Mouse (Mus musculus) forebrain, postnatal 0 days (tissue): ENCODE measurements around the gene Mthfd1l. TPM values are rescaled to one million over a fixed set of nuclear protein-coding genes. Genes with fewer than 3 reads are reported as not detected.
A peak's percentile ranks its signal among the peaks of the same experiment; 100 is the strongest.

ENCODE experiments used
- ATAC-seq: fragments of 200-750 bp; cut with Nextera tagmentation; 2 replicates; pipeline ENCODE4 v1.8.0; 2017; ENCODE audit warnings: mild to moderate bottlenecking, moderate library complexity
- DNase-seq: peaks from one replicate; pipeline ENCODE4 v3.0.0-alpha.2; 2015
- H3K27ac ChIP-seq: fragments of 300-500 bp; sonication (generic); 2 replicates; pipeline ENCODE4 v1.5.1; 2014; ENCODE audit warnings: low read depth, mild to moderate bottlenecking, antibody characterized with exemption, low read length, moderate library complexity, mixed read lengths
- H3K27me3 ChIP-seq: fragments of 300-500 bp; sonication (generic); 2 replicates; pipeline ENCODE4 v1.6.1; 2014; ENCODE audit warnings: mild to moderate bottlenecking, low read length, mixed read lengths; ENCODE audit not compliant: insufficient read depth
- H3K36me3 ChIP-seq: fragments of 300-500 bp; sonication (generic); 2 replicates; pipeline ENCODE4 v1.6.1; 2014; ENCODE audit warnings: mild to moderate bottlenecking, moderate library complexity; ENCODE audit not compliant: insufficient read depth
- H3K4me1 ChIP-seq: fragments of 300-500 bp; sonication (generic); 2 replicates; pipeline ENCODE4 v1.6.1; 2014; ENCODE audit warnings: antibody characterized with exemption; ENCODE audit not compliant: insufficient read depth
- H3K4me2 ChIP-seq: fragments of 300-500 bp; sonication (generic); 2 replicates; pipeline ENCODE4 v1.6.1; 2014; ENCODE audit warnings: low read depth, mild to moderate bottlenecking, moderate library complexity
- H3K4me3 ChIP-seq: fragments of 300-500 bp; sonication (generic); 2 replicates; pipeline ENCODE4 v1.5.1; 2014; ENCODE audit warnings: low read depth, low read length, mixed read lengths
- H3K9ac ChIP-seq: fragments of 300-500 bp; sonication (generic); 2 replicates; pipeline ENCODE4 v1.6.1; 2014; ENCODE audit warnings: mild to moderate bottlenecking
- H3K9me3 ChIP-seq: fragments of 300-500 bp; sonication (generic); 2 replicates; pipeline ENCODE4 v1.6.1; 2016; ENCODE audit warnings: low read length
- CTCF ChIP-seq: sonication (generic); IDR thresholded peaks from 2 replicates; pipeline ENCODE4 v1.5.1; 2016; ENCODE audit warnings: antibody characterized with exemption, control low read depth, low read depth
- WGBS: fragments of 180-500 bp; shearing (Covaris S2); extraction: QIAGEN DNeasy Blood & Tissue Kit; methylation state at CpG from one replicate; pipeline ENCODE4 v1.1.7; 2014; 5-methylcytosine and 5-hydroxymethylcytosine counted together
- polyA plus RNA-seq: library from polyadenylated mRNA; unstranded; fragments of >200 nt; fragmentation: Nextera tagmentation; extraction: Ambion mirVana; gene quantifications from 2 replicates; pipeline ENCODE4 v1.2.1, GENCODE M21; 2015
- total RNA-seq: library from RNA; depleted of rRNA; stranded (reverse); fragments of >200 nt; gene quantifications from 2 replicates; pipeline ENCODE4 v1.2.3, GENCODE M21; 2014

Gene Mthfd1l
- total and polyA plus RNA-seq, 2 experiments from 2014 or later: 5.9 to 9.1 TPM

GRCm38 (mm10) chr10:4108462-4108861 is 135.5 kb downstream of the Mthfd1l start:
- no peak for DNase-seq
- WGBS: 42% methylated on average over 9 of the region's 9 CpGs
- H3K9me3 ChIP-seq: no peaks in the 10 kb centered on the region
- no peak overlapping the region for H3K4me2 ChIP-seq
- no peaks in the 10 kb centered on the region for H3K36me3 ChIP-seq
- H3K9ac ChIP-seq: no peak overlapping the region
- no peak overlapping the region for H3K27ac ChIP-seq
- H3K27me3 ChIP-seq: no peaks in the 10 kb centered on the region
- no peak for TF ChIP-seq CTCF
- ATAC-seq: no peak
- H3K4me1 ChIP-seq: peaks cover 8% of the 10 kb centered on the region
- no peak overlapping the region for H3K4me3 ChIP-seq

GRCm38 (mm10) chr10:4111095-4111794 is 138.3 kb downstream of the Mthfd1l start:
- H3K4me1 ChIP-seq: peaks cover 4% of the 10 kb centered on the region; the same call in 1 of the 2 replicates
- H3K4me2 ChIP-seq: no peak overlapping the region
- no peaks in the 10 kb centered on the region for H3K27me3 ChIP-seq
- DNase-seq (no peak), ATAC-seq (no peak)
- no peak for TF ChIP-seq CTCF
- H3K9me3 ChIP-seq: no peaks in the 10 kb centered on the region
- no peak overlapping the region for H3K9ac ChIP-seq
- no peaks in the 10 kb centered on the region for H3K36me3 ChIP-seq
- H3K27ac ChIP-seq: no peak overlapping the region
- 84% methylated on average over 19 of the region's 19 CpGs for WGBS
- no peak overlapping the region for H3K4me3 ChIP-seq

DNA sequence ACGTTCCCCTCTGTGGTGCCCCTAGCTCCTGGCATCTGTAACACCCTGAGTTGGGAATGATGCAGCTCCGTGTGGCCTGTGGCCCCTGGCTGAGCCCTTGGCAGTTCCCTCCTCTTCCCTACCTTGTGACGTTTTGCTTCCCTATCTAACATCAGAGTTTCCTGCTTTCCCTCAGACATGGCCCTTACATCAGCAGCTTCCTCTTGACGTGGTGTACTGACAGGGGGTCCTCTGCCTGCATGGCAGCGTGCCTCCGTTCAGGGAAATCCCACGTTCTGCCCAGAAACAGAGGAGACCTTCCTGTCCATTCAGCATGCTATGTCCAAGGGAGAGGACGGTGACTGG is 138.8 kb downstream of the Mthfd1l start:
- H3K27me3 ChIP-seq: no peaks in the 10 kb centered on the region
- ATAC-seq (no peak), DNase-seq (no peak)
- peaks cover 4% of the 10 kb centered on the region; the same call in 1 of the 2 replicates for H3K4me1 ChIP-seq
- no peak overlapping the region for H3K27ac ChIP-seq
- no peak for TF ChIP-seq CTCF
- WGBS: 74% methylated on average over 8 of the region's 8 CpGs
- no peak overlapping the region for H3K9ac ChIP-seq
- no peaks in the 10 kb centered on the region for H3K36me3 ChIP-seq
- no peaks in the 10 kb centered on the region for H3K9me3 ChIP-seq
- H3K4me3 ChIP-seq: no peak overlapping the region
- H3K4me2 ChIP-seq: no peak overlapping the region

DNA sequence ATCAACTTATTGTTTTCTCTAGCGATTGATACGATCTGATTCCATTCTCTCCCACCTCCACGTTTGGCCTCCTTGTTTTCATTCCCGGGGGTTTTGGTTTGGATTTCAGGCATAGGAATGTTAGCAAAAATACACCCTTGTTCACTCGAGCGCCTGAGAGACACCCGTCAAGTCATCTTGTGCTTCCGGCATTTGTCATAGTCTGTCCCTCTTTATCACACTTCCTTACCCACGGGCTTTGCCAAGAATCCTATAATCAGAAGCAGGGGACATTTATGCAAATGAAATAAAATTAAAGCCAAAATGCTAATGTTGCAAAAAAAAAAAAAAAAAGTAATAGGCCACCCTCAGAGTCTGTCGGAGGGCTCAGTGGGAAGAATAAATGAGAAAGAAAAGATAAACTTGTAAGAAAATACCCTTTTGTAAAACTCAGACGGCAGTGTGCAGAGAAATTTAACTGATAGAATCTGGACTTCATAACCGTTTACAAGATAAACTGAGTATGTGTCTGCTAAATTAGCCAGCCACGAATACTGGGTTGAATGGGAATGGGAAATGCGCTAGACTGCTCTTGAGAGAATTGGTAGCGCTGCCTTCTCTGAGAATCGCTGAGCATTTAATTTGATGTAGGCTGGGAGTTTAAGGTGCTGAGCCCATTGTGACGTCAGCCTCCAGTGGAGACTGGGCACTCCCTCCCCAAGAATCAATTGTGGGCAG is 139.9 kb downstream of the Mthfd1l start:
- no peaks in the 10 kb centered on the region for H3K36me3 ChIP-seq
- H3K9ac ChIP-seq: no peak overlapping the region
- peak overlapping the region; percentile 4; the same call in 1 of the 2 replicates for H3K27ac ChIP-seq
- no peaks in the 10 kb centered on the region for H3K27me3 ChIP-seq
- peaks cover 4% of the 10 kb centered on the region; the same call in 1 of the 2 replicates for H3K4me1 ChIP-seq
- no peaks in the 10 kb centered on the region for H3K9me3 ChIP-seq
- TF ChIP-seq CTCF: no peak
- WGBS: 21% methylated on average over 17 of the region's 17 CpGs
- no peak overlapping the region for H3K4me2 ChIP-seq
- ATAC-seq (peak; percentile 42), DNase-seq (peak; percentile 27)
- H3K4me3 ChIP-seq: no peak overlapping the region

GRCm38 (mm10) chr10:4113328-4113658 is 140.4 kb downstream of the Mthfd1l start:
- 79% methylated on average over 5 of the region's 5 CpGs for WGBS
- ATAC-seq (no peak), DNase-seq (peak; percentile 15)
- no peaks in the 10 kb centered on the region for H3K27me3 ChIP-seq
- no peak for TF ChIP-seq CTCF
- no peaks in the 10 kb centered on the region for H3K9me3 ChIP-seq
- H3K27ac ChIP-seq: peak overlapping the region; percentile 4; the same call in 1 of the 2 replicates
- H3K4me2 ChIP-seq: no peak overlapping the region
- no peak overlapping the region for H3K4me3 ChIP-seq
- H3K4me1 ChIP-seq: peaks cover 4% of the 10 kb centered on the region; the same call in 1 of the 2 replicates
- no peaks in the 10 kb centered on the region for H3K36me3 ChIP-seq
- H3K9ac ChIP-seq: no peak overlapping the region

DNA sequence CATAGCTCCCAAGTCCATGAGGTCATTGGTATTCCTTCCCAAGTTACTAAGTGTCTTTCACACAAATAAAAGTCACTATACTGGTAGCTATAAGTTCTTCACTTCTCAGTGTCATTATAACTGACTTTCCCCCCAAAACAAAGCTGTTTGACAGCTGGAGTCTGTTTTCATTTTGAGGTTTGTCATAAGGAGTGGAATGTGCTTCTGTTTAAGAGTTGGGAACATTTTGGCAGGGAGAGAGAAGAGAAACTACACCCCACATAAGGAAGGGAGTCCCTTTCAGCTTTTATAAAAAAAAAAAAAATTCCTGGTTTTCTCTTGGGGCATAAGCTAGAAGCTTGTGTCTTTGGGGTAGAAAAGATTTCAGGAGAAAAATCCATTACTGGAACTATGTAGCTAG is 143.7 kb downstream of the Mthfd1l start:
- no peak overlapping the region for H3K4me3 ChIP-seq
- no peaks in the 10 kb centered on the region for H3K9me3 ChIP-seq
- no peak overlapping the region for H3K27ac ChIP-seq
- no peak for TF ChIP-seq CTCF
- no peak overlapping the region for H3K4me2 ChIP-seq
- no peaks in the 10 kb centered on the region for H3K36me3 ChIP-seq
- H3K4me1 ChIP-seq: peaks cover 4% of the 10 kb centered on the region; the same call in 1 of the 2 replicates
- DNase-seq (no peak), ATAC-seq (no peak)
- H3K27me3 ChIP-seq: no peaks in the 10 kb centered on the region
- no peak overlapping the region for H3K9ac ChIP-seq

DNA sequence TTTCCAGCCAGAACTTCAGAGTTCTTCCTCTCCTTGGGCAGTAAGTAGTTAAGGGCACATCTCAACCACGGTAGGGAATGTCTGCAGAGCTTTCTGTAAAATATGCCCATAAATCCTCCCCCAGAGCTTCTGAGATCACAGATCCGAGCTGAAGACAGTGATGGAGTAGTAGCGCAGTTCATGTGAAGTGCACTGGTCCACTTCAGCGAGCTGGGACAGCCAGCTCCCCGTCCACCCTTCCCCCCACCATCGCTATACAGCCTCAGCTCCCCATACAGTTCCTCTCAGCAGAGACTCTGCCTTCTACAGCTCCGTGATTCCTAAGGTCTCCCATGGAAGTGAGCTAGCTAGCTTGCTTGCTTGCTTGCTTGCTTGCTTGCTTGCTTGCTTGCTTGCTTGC is 144.2 kb downstream of the Mthfd1l start:
- Histone ChIP-seq H3K4me2 (no peak overlapping the region), H3K4me3 (no peak overlapping the region), H3K9me3 (no peaks in the 10 kb centered on the region), H3K9ac (no peak overlapping the region), H3K4me1 (peaks cover 3% of the 10 kb centered on the region; the same call in 1 of the 2 replicates), H3K27ac (no peak overlapping the region), H3K36me3 (no peaks in the 10 kb centered on the region), H3K27me3 (no peaks in the 10 kb centered on the region)
- ATAC-seq (no peak), DNase-seq (no peak)
- TF ChIP-seq CTCF: no peak
- WGBS: 76% methylated on average over 7 of the region's 7 CpGs
